Mouse (Mus musculus) stomach, postnatal 0 days (tissue): ENCODE measurements around the gene Rgs8.

ENCODE experiments used
- CTCF ChIP-seq: IDR thresholded peaks from 2 replicates; pipeline ENCODE4 v1.5.1; 2016; ENCODE audit warnings: antibody characterized with exemption, low read depth, mild to moderate bottlenecking, moderate library complexity
- EP300 ChIP-seq: optimal IDR thresholded peaks from 2 replicates; pipeline ENCODE3; 2016; ENCODE audit warnings: antibody characterized with exemption

DNA sequence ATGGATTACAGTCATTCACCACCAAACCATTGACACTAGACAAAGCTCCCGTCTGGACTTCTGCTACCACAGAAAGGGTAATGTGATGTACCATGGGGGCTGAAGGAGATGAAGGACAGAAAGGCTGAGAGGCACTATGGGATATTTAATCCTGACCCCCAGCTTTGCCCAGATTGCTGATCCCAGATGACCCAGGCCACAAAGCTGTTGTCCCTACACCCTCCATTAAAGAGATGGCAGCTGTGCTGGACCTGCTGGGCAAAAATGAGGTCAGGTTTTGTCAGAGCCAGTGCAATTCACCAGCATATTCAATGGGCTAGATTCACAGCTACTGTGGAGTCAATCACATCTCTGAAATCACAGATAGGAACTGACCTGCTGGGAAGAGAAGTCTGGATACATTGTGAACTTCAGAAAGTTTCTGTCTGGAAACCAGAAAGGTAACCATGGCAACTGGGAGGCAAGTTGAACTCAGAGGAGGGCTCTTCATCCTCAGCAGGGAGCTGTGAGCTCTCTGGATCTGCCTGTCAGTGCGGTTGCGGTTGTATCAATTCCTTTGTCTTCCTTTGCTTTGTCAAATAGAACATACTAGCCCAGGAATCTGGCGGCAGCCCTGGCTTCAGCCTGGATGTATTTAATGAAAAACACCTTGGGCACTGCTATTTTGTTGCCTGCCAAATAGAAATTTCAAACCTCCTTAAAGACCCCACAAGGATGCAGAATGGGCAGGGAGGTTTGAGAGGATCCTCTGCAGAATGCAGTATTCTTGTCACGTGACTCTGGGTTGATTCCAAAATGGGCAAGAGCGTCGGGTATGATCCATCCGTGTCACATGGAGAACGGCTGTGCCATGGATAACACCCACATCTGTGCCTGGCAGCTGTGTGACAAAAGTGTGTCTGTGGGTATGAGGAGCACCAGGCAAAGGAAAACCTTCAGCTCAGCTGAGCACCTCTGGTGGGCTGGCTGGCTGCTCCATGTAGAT lies 84.6 kb downstream of the Rgs8 start:
- no peak for TF ChIP-seq CTCF
- TF ChIP-seq EP300, result no peak
